Mouse (Mus musculus) liver, embryonic 16.5 days (tissue): ENCODE results near the gene Tinf2. TPM values are rescaled to one million over a fixed set of nuclear protein-coding genes. Genes with fewer than 3 reads are reported as not detected.
A peak's percentile ranks its signal among the peaks of the same experiment; 100 is the strongest.

Experiments
- ATAC-seq: fragments of 200-750 bp; cut with Nextera tagmentation; 2 replicates; pipeline ENCODE4 v1.8.0; 2017; ENCODE audit warnings: low read depth, mild to moderate bottlenecking, moderate number of reproducible peaks, moderate library complexity
- H3K27ac ChIP-seq: fragments of 300-500 bp; sonication (generic); 2 replicates; pipeline ENCODE4 v1.5.1; 2014; ENCODE audit warnings: mild to moderate bottlenecking, low read length
- H3K27me3 ChIP-seq: fragments of 300-500 bp; sonication (generic); 2 replicates; pipeline ENCODE4 v1.6.1; 2014; ENCODE audit warnings: low read depth, low read length, mixed read lengths; ENCODE audit not compliant: control insufficient read depth, insufficient read depth
- H3K36me3 ChIP-seq: fragments of 300-500 bp; sonication (generic); 2 replicates; pipeline ENCODE4 v1.6.1; 2014; ENCODE audit warnings: mild to moderate bottlenecking; ENCODE audit not compliant: control insufficient read depth, insufficient read depth
- H3K4me1 ChIP-seq: fragments of 300-500 bp; sonication (generic); 2 replicates; pipeline ENCODE4 v1.6.1; 2014; ENCODE audit warnings: low read depth, low read length, mixed read lengths; ENCODE audit not compliant: control insufficient read depth
- H3K4me2 ChIP-seq: fragments of 300-500 bp; sonication (generic); 2 replicates; pipeline ENCODE4 v1.6.1; 2014; ENCODE audit warnings: low read depth, low read length, mixed read lengths
- H3K4me3 ChIP-seq: fragments of 300-500 bp; sonication (generic); 2 replicates; pipeline ENCODE4 v1.5.1; 2014; ENCODE audit warnings: low read depth, mild to moderate bottlenecking, low read length
- H3K9ac ChIP-seq: fragments of 300-500 bp; sonication (generic); 2 replicates; pipeline ENCODE4 v1.6.1; 2014; ENCODE audit warnings: low read depth, low read length
- H3K9me3 ChIP-seq: fragments of 300-500 bp; sonication (generic); replicated peaks from 2 replicates; pipeline ENCODE4 v1.6.1; 2016; ENCODE audit warnings: low read length; ENCODE audit not compliant: control insufficient read depth
- WGBS: fragments of 180-500 bp; shearing (Covaris S2); extraction: QIAGEN DNeasy Blood & Tissue Kit; methylation state at CpG from one replicate; pipeline ENCODE4 v1.1.7; 2014; ENCODE audit not compliant: insufficient replicate concordance; 5-methylcytosine and 5-hydroxymethylcytosine counted together
- polyA plus RNA-seq: library from polyadenylated mRNA; unstranded; fragments of >200 nt; fragmentation: Nextera tagmentation; extraction: Ambion mirVana; gene quantifications from 2 replicates; pipeline ENCODE4 v1.2.1, GENCODE M21; 2015

Tinf2 gene
- polyA plus RNA-seq, 1 experiment from 2014 or later: 17.8 TPM

- peak within 1 kb of the TSS; percentile 65 for H3K4me3 ChIP-seq
- H3K36me3 ChIP-seq: peaks cover 27% of the 10 kb centered on the region
- peaks cover 12% of the 10 kb centered on the region for H3K4me1 ChIP-seq
- peak within 1 kb of the TSS; percentile 60 for H3K9ac ChIP-seq
- H3K4me2 ChIP-seq: peak within 1 kb of the TSS; percentile 93
- 1% methylated on average over 33 of the region's 33 CpGs for WGBS
- no peaks in the 10 kb centered on the region for H3K9me3 ChIP-seq
- ATAC-seq: peak; percentile 82
- no peaks in the 10 kb centered on the region for H3K27me3 ChIP-seq
- H3K27ac ChIP-seq: peak within 1 kb of the TSS; percentile 49; the same call in 1 of the 2 replicates
Measured at GRCm38 (mm10) chr14:55635523-55636007, 46.1 kb downstream of the Tinf2 start, which contains the start of gene Ipo4. Gene Ipo4 (minus strand): TSS chr14:55635957.

GRCm38 (mm10) chr14:55634874-55635522 lies 46.6 kb downstream of the Tinf2 start:
- Histone ChIP-seq H3K36me3 (peaks cover 24% of the 10 kb centered on the region), H3K9ac (peak overlapping the region; percentile 60), H3K4me2 (peak overlapping the region; percentile 93), H3K27ac (no peak overlapping the region), H3K9me3 (no peaks in the 10 kb centered on the region), H3K4me3 (peak overlapping the region; percentile 65), H3K4me1 (peaks cover 12% of the 10 kb centered on the region), H3K27me3 (no peaks in the 10 kb centered on the region)
- ATAC-seq: peak; percentile 24
- WGBS: 3% methylated on average over 23 of the region's 23 CpGs

- ATAC-seq: no peak
- Histone ChIP-seq H3K4me3 (no peak overlapping the region), H3K36me3 (peaks cover 11% of the 10 kb centered on the region), H3K9me3 (no peaks in the 10 kb centered on the region), H3K9ac (no peak overlapping the region), H3K4me1 (peaks cover 10% of the 10 kb centered on the region), H3K27ac (no peak overlapping the region), H3K27me3 (no peaks in the 10 kb centered on the region), H3K4me2 (no peak overlapping the region)
- WGBS: 32% methylated on average over 5 of the region's 5 CpGs
Measured at GRCm38 (mm10) chr14:55629312-55629711, 52.3 kb downstream of the Tinf2 start.

- Histone ChIP-seq H3K4me1 (peaks cover 10% of the 10 kb centered on the region), H3K9ac (no peak overlapping the region), H3K27me3 (no peaks in the 10 kb centered on the region), H3K4me3 (no peak overlapping the region), H3K27ac (no peak overlapping the region), H3K9me3 (no peaks in the 10 kb centered on the region), H3K4me2 (no peak overlapping the region), H3K36me3 (peaks cover 11% of the 10 kb centered on the region)
- ATAC-seq: peak; percentile 54
- 78% methylated on average over 27 of the region's 27 CpGs for WGBS
Measured at GRCm38 (mm10) chr14:55628077-55628827, 53.4 kb downstream of the Tinf2 start.

Other genes with a start within 250 kb of the Tinf2 start
- gene Dhrs4, start 203.1 kb downstream of the Tinf2 start, polyA plus RNA-seq: 88.8 and 91.2 TPM in 2 replicates
- 0.28 and 0.46 TPM in 2 replicates for gene Carmil3, start 191.2 kb downstream of the Tinf2 start, polyA plus RNA-seq
- not detected in 2 replicates for gene Cpne6, start 171.4 kb downstream of the Tinf2 start, polyA plus RNA-seq
- not detected in 2 replicates for gene Nrl, start 156.8 kb downstream of the Tinf2 start, polyA plus RNA-seq
- 41.2 and 42.5 TPM in 2 replicates for gene Pck2, start 141.6 kb downstream of the Tinf2 start, polyA plus RNA-seq
- gene Dcaf11, start 121.8 kb downstream of the Tinf2 start, polyA plus RNA-seq: 62.0 and 64.7 TPM in 2 replicates
- 2.0 and 3.2 TPM in 2 replicates for gene A730061H03Rik, start 121.4 kb downstream of the Tinf2 start, polyA plus RNA-seq
- gene Fitm1, start 106.2 kb downstream of the Tinf2 start, polyA plus RNA-seq: 0.74 and 2.0 TPM in 2 replicates
- gene Psme1, start 103.7 kb downstream of the Tinf2 start, polyA plus RNA-seq: 114 TPM in 2 replicates
- gene Emc9, start 96.5 kb downstream of the Tinf2 start, polyA plus RNA-seq: 22.5 and 25.8 TPM in 2 replicates
- 177 and 181 TPM in 2 replicates for gene Psme2, start 90.7 kb downstream of the Tinf2 start, polyA plus RNA-seq
- 9.5 and 9.7 TPM in 2 replicates for gene Rnf31, start 90.1 kb downstream of the Tinf2 start, polyA plus RNA-seq
- gene Irf9, start 78.2 kb downstream of the Tinf2 start, polyA plus RNA-seq: 15.9 and 17.2 TPM in 2 replicates
- gene Rec8, start 63.8 kb downstream of the Tinf2 start, polyA plus RNA-seq: 2.9 and 3.1 TPM in 2 replicates
- 23.4 and 24.6 TPM in 2 replicates for gene Ipo4, start 45.9 kb downstream of the Tinf2 start, polyA plus RNA-seq
- 0.71 and 1.0 TPM in 2 replicates for gene Gm49378, start 43.9 kb downstream of the Tinf2 start, polyA plus RNA-seq
- gene Tm9sf1, start 38.0 kb downstream of the Tinf2 start, polyA plus RNA-seq: 46.8 and 49.6 TPM in 2 replicates
- gene Tssk4, start 31.6 kb downstream of the Tinf2 start, polyA plus RNA-seq: 0.15 and 0.16 TPM in 2 replicates
- 14.1 and 16.8 TPM in 2 replicates for gene Mdp1, start 21.3 kb downstream of the Tinf2 start, polyA plus RNA-seq
- 20.9 and 22.8 TPM in 2 replicates for gene Gmpr2, start 9.9 kb downstream of the Tinf2 start, polyA plus RNA-seq
- 212 and 230 TPM in 2 replicates for gene Nedd8, start 9.7 kb downstream of the Tinf2 start, polyA plus RNA-seq
- gene Tgm1, start 32.1 kb upstream of the Tinf2 start, polyA plus RNA-seq: 2.8 and 3.1 TPM in 2 replicates
- 11.3 and 12.4 TPM in 2 replicates for gene Rabggta, start 40.4 kb upstream of the Tinf2 start, polyA plus RNA-seq
- 40.9 and 43.5 TPM in 2 replicates for gene Dhrs1, start 63.9 kb upstream of the Tinf2 start, polyA plus RNA-seq
- 18.6 and 18.7 TPM in 2 replicates for gene Nop9, start 63.9 kb upstream of the Tinf2 start, polyA plus RNA-seq
- 74.1 and 86.9 TPM in 2 replicates for gene Cideb, start 76.6 kb upstream of the Tinf2 start, polyA plus RNA-seq
- gene Ltb4r2, start 79.6 kb upstream of the Tinf2 start, polyA plus RNA-seq: 0.38 and 0.40 TPM in 2 replicates
- gene Ltb4r1, start 84.1 kb upstream of the Tinf2 start, polyA plus RNA-seq: 14.2 and 16.4 TPM in 2 replicates
- gene Adcy4, start 102.3 kb upstream of the Tinf2 start, polyA plus RNA-seq: 1.9 and 2.4 TPM in 2 replicates
- 15.4 and 16.4 TPM in 2 replicates for gene Ripk3, start 107.0 kb upstream of the Tinf2 start, polyA plus RNA-seq
- 0.71 TPM in 2 replicates for gene Nfatc4, start 141.3 kb upstream of the Tinf2 start, polyA plus RNA-seq
- 2.7 and 2.9 TPM in 2 replicates for gene Nynrin, start 172.2 kb upstream of the Tinf2 start, polyA plus RNA-seq
- gene Cbln3, start 202.6 kb upstream of the Tinf2 start, polyA plus RNA-seq: 0.26 TPM in 2 replicates
- gene Khnyn, start 203.1 kb upstream of the Tinf2 start, polyA plus RNA-seq: 10.9 and 12.8 TPM in 2 replicates
- gene Sdr39u1, start 218.5 kb upstream of the Tinf2 start, polyA plus RNA-seq: 11.9 and 14.6 TPM in 2 replicates